Mouse (Mus musculus) B cell, adult (primary cell): ENCODE measurements around the gene Mup22. TPM values are rescaled to one million over a fixed set of nuclear protein-coding genes. Genes with fewer than 3 reads are reported as not detected.

ENCODE experiments used
- total RNA-seq: library from RNA; stranded (reverse); gene quantifications from 4 replicates; pipeline ENCODE4 v1.2.4, GENCODE M21; 2023; ENCODE audit not compliant: inconsistent age

Mup22 gene
- not detected in 4 replicates for total RNA-seq

DNA sequence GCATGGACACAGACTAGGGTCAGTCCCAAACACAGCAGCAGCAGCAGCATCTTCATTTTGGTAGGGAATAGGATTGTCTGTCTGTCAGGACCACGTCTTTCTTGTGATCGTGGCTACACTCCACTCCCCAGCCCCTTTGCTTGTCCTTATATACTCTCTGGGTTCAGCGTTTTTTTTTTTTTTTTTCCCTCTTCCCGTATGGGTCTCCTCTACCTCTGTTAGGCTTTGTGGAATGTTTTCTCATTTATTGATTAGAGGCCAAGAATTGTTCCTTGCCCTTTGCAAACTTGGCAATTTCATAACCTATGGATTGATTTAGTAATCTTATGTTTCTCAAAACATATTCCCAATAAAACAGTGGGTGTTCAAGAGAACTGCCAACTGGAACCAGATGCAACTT lies at the start of gene Mup22:
TSS of gene Mup22 (minus strand) at position 101 of the 400 bp plus-strand sequence.

Other genes starting within 250 kb of the Mup22 start
- gene Mup10, start 239.3 kb downstream of the Mup22 start, total RNA-seq, result not detected in 4 replicates
- gene Mup11, start 159.1 kb downstream of the Mup22 start, total RNA-seq, result not detected in 4 replicates
- gene Mup12, start 80.1 kb downstream of the Mup22 start, total RNA-seq, result not detected in 4 replicates